Mouse (Mus musculus): ENCODE results near the gene Coq9. TPM values are rescaled to one million over a fixed set of nuclear protein-coding genes. Genes with fewer than 3 reads are reported as not detected.
"Not testable (repeated sequence)": the region's sequence is repeated elsewhere in the genome, so short reads cannot be mapped to it uniquely, and the experiment has no call there.

Gene Coq9
- total RNA-seq, 2 experiments from 2014 or later: 34.8 to 47.1 TPM

DNA sequence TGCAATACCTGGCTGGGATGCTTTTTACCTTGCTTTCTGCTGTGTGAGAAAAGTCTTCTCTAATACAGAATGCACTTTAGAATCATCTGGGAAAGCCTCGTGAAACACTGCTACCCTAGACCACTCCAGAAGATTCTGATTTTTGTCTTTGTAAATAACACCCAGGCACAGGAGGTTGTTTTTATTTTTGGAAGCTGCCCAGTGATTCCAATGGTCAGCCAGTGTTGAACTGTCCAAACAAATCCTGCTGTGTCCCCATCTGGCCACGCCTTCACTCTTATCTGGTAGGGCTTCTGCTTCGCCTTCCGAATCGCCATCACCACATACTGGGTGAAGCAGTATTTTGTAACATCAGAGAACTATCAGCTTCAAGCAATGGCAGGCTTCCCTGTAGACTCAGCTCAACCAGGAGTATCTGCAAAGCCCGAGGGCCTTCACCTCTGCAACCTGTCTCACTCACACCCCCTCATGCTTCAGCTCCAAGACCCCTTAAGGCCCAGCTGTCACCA, 18.4 kb upstream of the Coq9 start:
- ATAC-seq (replicated peaks; ENCODE audit: low FRiP score, poor library complexity, severe bottlenecking): no peak

GRCm38 (mm10) chr8:94820553-94820952, 17.6 kb upstream of the Coq9 start:
- ATAC-seq (replicated peaks; ENCODE audit: low FRiP score, poor library complexity, severe bottlenecking): no peak

GRCm38 (mm10) chr8:94821381-94821780, 16.7 kb upstream of the Coq9 start:
- ATAC-seq (replicated peaks; ENCODE audit: low FRiP score, poor library complexity, severe bottlenecking): no peak

DNA sequence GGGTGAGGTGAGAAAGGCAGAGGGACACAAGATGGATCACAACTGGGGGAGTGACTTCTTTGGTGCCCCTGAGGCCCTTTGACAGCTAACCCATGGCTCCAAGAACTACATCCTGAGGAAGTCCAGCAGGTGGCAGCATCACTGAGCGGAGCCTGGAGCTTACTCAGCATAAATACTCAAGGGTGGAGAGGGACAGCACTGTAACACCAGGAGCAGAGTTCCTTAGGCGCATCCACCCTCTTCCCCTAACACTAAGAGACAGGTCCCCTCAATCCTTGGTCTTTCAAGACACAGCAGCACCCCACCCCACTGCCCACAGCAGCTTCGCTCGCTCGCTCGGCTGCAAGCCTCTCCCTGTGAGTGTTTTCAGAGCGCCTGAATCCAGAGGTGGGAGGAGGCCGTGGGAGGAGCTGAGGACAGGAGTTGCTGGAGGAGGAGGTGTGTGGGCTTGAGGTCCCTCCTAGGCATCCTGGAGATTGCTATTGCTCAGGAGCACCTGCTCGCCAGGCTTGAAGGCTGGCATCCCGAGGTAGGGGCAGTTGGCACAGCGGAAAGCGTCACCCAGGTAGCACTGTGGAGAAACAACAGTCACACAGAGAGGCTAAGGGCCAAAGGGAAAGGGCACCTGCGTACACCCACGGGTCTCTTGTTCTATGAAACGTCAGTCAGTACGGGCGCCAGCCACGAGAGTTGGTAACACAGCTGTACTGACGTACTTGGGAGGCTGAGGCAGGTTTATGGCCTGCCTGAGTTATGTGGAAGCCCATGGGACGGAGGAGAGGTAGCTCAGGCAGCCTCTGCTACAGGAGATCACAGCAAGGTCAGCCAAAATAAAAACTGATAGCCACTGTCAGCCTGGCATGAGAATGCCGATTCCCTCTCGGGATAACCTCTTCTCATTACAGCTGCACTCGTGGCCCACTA, 15.2 kb upstream of the Coq9 start:
- peak; percentile 90 for ATAC-seq (replicated peaks; ENCODE audit: low FRiP score, poor library complexity, severe bottlenecking)

DNA sequence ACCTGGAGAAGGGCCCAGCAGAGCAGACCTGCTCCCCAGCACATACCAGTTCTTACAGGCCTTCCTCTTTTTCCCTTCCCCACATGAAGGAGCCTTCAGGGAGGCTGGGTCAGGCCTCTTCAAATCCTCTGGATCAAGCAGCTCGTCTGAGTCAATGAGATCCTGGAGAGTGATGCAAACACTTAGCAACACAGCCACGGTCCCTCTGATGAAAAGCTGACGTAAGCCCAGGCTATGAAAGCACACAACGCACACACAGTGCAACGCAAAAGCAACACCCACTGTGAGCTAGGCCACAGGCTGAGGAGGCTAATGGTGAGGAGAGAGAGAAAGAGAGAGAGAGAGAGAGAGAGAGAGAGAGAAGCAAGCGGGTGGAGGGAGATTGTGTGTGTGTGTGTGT, 13.0 kb upstream of the Coq9 start:
- no peak for ATAC-seq (replicated peaks; ENCODE audit: low FRiP score, poor library complexity, severe bottlenecking)

DNA sequence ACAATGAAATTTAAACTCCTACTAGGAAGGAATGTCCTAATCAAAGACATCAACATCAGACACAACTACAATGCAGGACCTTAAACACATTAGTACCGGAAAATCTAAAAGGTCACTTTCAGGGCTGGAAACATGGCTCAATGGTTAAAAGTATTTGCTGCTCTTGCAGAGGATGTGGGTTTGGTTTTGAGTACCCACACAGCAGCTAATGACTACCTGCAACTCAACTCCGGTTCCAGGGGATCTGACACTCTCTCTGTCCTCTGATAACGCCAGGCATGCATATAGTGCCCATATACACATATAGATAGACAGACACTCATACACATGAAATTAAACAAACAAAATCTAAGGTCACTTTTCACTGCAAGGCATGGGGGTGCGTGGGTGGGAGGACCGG, 11.9 kb upstream of the Coq9 start:
- no peak for ATAC-seq (replicated peaks; ENCODE audit: low FRiP score, poor library complexity, severe bottlenecking)

DNA sequence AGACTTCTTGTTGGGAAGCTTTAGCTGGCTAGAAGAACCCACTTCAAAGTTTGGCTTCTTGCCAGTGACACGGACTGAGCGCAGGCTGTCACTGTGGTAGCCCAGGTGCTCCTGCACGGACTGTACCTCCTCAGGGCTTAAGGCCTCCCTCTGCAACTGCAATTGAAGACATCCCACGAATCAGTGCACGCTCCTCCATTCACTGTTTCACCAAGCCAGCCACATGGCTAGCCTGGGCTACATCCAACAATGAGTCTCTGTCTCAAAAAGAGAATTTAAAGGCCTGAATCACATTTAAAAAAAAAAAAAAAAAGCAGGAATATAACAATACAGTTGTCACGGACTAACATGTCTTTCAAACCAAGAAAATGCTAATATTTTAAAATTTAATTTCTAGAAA, 9.8 kb upstream of the Coq9 start:
- no peak for ATAC-seq (replicated peaks; ENCODE audit: low FRiP score, poor library complexity, severe bottlenecking)

- not testable (repeated sequence) for ATAC-seq (replicated peaks; ENCODE audit: low FRiP score, poor library complexity, severe bottlenecking)
Observed at GRCm38 (mm10) chr8:94833901-94834405, 4.2 kb upstream of the Coq9 start.

DNA sequence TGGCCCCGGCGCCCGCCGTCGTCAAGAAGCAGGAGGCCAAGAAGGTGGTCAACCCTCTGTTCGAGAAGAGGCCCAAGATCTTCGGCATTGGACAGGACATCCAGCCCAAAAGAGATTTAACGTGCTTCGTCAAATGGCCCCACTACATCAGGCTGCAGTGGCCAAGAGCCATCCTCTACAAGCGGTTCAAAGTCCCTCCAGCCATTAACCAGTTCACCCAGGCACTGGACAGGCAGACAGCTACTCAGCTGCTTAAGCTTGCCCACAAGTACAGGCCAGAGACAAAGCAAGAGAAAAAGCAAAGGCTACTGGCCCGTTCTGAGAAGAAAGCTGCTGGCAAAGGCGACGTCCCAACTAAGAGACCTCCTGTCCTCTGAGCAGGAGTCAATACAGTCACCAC, 2.4 kb upstream of the Coq9 start:
- not testable (repeated sequence) for ATAC-seq (replicated peaks; ENCODE audit: low FRiP score, poor library complexity, severe bottlenecking)

DNA sequence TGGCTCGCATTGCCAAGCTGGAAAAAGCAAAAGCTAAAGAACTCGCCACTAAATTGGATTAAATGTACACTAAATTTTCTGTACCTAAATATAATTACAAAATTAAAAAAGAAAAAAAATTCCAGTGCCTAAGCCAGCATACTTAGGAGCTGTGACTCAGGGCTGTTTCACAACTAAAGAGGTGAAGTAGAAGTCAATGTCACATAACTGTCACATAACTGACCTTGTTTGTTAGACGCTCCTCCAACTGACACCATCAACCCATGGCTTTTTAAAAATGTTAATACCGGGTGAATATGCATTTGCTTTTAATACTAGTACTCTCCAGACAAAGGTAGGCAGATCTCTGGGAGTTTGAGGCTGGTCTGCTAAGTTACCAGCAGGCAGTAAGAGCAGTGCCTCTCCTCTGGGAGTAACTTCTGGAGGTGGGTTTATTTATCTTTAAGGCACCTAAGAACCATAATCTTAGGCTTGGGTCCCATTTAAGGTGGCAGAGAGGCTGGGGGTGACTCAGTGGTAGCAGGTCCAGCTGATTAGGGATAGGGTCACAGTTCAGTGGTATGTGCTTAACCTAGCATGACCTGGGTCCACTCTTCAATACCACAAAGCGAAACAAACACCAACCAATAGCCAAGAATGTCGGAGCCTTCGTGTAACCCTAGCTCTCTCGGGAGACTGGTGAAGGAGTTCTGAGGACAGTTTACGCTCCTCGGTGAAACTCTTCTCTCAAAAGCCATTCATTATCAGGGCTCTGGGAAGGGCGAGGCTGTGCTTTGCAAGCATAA, 1.5 kb upstream of the Coq9 start:
- peak; percentile 15; the same call in 1 of the 2 replicates for ATAC-seq (replicated peaks; ENCODE audit: low FRiP score, poor library complexity, severe bottlenecking)

DNA sequence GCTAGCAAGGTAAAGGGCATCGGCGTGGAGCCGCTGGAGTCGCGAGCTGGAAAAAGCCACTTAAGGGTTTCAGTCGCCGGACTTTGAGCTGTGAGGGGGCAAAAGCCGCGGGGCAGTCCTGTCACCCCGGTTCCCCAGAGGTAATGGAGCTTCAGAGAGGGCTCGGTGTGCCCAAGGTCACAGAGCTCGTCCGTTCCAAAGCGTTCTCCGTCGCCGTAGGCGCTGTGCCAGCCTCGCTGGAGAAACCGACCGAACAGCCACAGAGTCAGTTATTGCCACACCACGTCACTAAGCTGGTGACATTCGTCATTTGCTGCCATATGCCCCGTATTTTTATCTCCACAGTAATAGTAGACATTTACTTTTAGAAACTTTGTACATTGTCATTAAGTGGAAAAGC, 479 bp downstream of the Coq9 start:
- ATAC-seq (replicated peaks; ENCODE audit: low FRiP score, poor library complexity, severe bottlenecking): peak; percentile 65

GRCm38 (mm10) chr8:94841183-94841582, 3.1 kb downstream of the Coq9 start:
- ATAC-seq (replicated peaks; ENCODE audit: low FRiP score, poor library complexity, severe bottlenecking): no peak

DNA sequence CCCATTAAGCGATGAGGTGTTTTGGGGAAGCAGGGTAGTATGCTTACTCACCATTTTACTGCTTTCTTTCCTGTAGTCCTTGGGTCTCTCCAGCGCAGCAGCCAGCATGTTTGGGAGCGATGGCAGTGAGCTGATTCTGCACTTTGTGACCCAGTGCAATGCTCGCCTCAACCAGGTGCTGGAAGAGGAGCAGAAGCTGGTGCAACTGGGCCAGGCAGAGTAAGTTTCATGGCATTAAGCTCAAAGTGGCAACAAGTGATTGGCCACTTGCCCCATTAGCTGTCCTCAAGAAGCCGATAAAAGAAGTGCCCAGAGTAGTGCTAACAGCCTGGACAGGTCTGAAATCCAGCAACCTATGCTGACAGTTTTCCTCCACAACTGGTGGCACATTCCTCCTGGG, 11.9 kb downstream of the Coq9 start:
- no peak for ATAC-seq (replicated peaks; ENCODE audit: low FRiP score, poor library complexity, severe bottlenecking)

DNA sequence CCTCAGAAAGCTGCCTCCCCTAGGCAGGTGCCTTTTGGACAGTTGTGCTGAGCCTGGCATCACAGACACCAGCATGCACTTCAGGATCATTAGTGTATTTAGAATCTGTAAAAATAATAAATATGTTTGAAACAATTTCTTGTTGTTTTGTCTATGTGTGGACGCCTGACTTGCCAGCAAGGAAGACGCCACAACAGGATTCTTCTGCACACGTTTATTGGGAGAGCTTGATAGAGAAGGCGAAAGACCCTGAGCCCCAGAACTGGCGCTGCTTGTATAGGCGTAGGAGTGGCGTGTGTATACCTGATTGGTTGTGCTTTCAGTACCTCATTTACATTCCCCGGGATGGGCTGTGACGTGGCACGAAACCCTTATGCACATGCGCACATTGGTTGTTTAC, 16.6 kb downstream of the Coq9 start:
- not testable (repeated sequence) for ATAC-seq (replicated peaks; ENCODE audit: low FRiP score, poor library complexity, severe bottlenecking)

DNA sequence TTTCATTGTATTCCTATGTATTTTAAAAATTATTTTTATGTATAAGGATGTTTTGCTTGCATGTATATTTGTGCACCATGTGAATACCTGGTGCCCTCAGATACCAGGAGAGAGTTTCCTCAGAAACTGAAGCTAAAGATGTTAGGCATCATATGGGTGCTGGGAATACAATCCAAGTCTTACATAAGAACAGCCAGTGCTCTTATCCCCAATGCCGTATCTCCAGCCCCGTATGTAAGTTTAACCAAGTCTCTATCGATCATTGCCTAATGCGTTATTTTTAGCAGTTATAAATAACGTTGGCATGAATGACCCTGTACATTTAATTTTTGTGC, 18.9 kb downstream of the Coq9 start:
- 0 out of 2 replicates have a peak, but pooled peaks have one; percentile 3 for ATAC-seq (replicated peaks; ENCODE audit: low FRiP score, poor library complexity, severe bottlenecking)

DNA sequence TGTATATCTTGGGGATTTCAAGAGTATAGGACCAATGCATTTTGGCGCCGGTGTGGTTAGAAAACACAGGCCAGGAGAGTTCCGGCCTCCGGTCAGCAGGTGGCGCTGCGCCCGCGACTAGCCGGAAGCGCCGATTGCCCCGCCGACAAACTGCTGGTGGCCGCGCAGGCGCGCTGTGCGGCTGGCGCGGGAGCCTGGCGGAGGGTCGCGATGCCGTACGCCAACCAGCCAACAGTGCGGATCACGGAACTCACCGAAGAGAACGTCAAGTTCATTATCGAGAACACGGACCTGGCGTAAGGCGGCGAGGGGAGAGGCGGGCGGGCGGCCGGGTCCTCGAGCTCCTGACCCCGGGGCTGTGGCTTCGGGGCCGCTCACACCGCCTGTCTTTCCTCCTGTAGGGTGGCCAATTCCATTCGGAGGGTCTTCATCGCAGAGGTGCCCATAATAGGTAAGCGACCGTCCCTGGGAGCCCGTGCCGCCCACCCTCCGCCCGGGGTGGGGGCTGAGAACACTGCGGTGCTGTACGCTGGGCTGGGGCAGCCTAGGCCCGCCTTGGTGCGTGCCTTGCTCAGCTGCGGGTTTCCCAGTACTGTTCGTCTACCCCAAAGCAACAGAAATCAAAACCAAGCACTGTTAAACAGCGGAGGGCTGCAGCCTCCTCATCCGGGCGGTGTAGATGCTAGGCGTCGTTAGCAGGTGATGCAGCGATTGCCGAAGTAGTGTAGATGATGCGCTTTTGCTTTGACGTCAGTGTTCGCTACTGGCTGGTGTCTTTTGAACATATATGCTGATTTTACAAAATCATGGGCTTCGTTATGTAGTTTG, 19.4 kb downstream of the Coq9 start, which contains the start of gene Polr2c:
TSS of gene Polr2c (plus strand) at position 105 of the 828 bp plus-strand sequence.
- ATAC-seq (replicated peaks; ENCODE audit: low FRiP score, poor library complexity, severe bottlenecking): peak; percentile 79

GRCm38 (mm10) chr8:94861352-94861910, 23.3 kb downstream of the Coq9 start:
- ATAC-seq (replicated peaks; ENCODE audit: low FRiP score, poor library complexity, severe bottlenecking): peak; percentile 72

DNA sequence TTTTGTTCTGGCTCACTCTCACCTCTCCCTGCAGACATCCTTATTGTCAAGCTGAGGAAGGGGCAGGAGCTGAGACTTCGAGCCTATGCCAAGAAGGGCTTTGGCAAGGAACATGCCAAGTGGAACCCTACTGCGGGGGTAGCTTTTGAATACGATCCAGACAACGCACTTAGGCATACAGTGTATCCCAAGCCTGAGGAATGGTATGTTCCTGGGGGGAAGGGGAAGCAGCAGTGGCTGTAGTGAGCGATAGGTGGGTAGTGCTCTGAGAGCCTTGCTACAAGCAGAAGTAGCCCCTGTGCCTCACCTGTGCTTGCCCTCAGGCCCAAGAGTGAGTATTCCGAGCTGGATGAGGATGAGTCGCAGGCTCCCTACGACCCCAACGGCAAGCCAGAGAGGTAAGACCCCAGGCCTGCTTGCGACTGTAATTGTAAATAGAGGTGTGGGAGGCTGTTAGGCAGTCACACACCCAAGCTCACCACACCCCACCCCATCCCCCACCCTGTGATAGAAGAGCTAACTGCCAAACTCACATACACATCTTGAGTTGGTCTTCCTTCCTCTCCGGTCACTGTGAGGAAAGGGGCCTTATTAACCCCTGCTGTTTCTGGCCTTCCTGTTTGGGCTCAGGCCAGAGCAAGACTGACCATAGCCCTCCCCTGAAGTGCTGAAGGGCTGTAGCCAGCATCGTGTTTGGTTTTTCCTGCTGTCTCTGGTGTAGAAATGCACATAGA, 24.5 kb downstream of the Coq9 start:
- no peak for ATAC-seq (replicated peaks; ENCODE audit: low FRiP score, poor library complexity, severe bottlenecking)
